Comparison of ENCODE assay signal across 8 mouse cellular contexts in the genomic region with DNA sequence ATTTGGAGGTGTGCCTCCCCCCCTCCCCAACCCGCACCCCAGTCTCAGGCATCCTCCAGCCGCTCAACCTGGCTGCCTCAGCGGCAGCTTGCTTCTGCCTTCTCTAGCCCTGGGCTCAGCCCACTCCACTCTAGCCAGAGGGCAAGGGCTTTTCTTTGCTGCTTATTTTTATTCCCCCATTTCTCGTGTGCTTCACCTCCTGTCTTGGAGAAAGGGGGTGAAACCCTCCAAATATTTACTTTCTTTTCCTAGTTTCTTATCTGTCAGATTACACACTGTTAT. TPM values are rescaled to one million over a fixed set of nuclear protein-coding genes. Genes with fewer than 3 reads are reported as not detected.
DNase-seq lines count a peak whose midpoint lies in the region; ATAC-seq and TF ChIP-seq lines count a peak whose summit lies in the region.
"Had no signal": no experiment of that assay in that cellular context is flagged by ENCODE, and none has a peak within 500 bp of the region (broad histone marks: within the 10 kb centered on the region; RNA-seq: fewer than 3 reads in every experiment).

No protein-coding gene starts in this region.

- no peak for TF ChIP-seq CTCF in lung, embryonic 14.5 days (IDR thresholded peaks at IDR 0.05; ENCODE audit: low read depth)
- no peak for TF ChIP-seq CTCF in small intestine, adult 2 months (IDR thresholded peaks at IDR 0.05; ENCODE audit: extremely low read depth, insufficient read length, insufficient replicate concordance, low read depth, low read length)

- H3K4me3 ChIP-seq in lung, embryonic 14.5 days (ENCODE audit: low read depth, low read length), result peak overlapping the region; percentile 62
- H3K4me3 ChIP-seq in forebrain, embryonic 10.5 days, result peak overlapping the region; percentile 63
- H3K4me3 ChIP-seq in limb, embryonic 14.5 days (replicated peaks; ENCODE audit: low read length), result peak overlapping the region; percentile 55
- peak overlapping the region; percentile 78 for H3K4me3 ChIP-seq in small intestine, adult 2 months (ENCODE audit: low read depth, low read length)

- H3K4me2 ChIP-seq in lung, embryonic 14.5 days, result peak overlapping the region; percentile 87
- H3K4me2 ChIP-seq in limb, embryonic 14.5 days (replicated peaks; ENCODE audit: low read depth, low read length, severe bottlenecking), result peak overlapping the region; percentile 85

- H3K27me3 ChIP-seq in lung, embryonic 14.5 days (ENCODE audit: insufficient read depth, low read length), result no peaks in the 10 kb centered on the region
- no peaks in the 10 kb centered on the region for H3K27me3 ChIP-seq in forebrain, embryonic 10.5 days (ENCODE audit: poor library complexity, severe bottlenecking)
- peaks cover 4% of the 10 kb centered on the region; the same call in 1 of the 2 replicates for H3K27me3 ChIP-seq in limb, embryonic 14.5 days (ENCODE audit: control insufficient read depth, insufficient read depth, low read length)
- H3K27me3 ChIP-seq in small intestine, adult 2 months (ENCODE audit: control insufficient read depth, insufficient read depth, low read length), result no peaks in the 10 kb centered on the region

- no peaks in the 10 kb centered on the region for H3K9me3 ChIP-seq in lung, embryonic 14.5 days (ENCODE audit: low read depth, low read length)
- no peaks in the 10 kb centered on the region for H3K9me3 ChIP-seq in forebrain, embryonic 10.5 days
- no peaks in the 10 kb centered on the region for H3K9me3 ChIP-seq in limb, embryonic 14.5 days (ENCODE audit: control insufficient read depth, low read length)

- TF ChIP-seq POLR2A in limb, embryonic 14.5 days (IDR thresholded peaks at IDR 0.05; ENCODE audit: borderline replicate concordance, extremely low read depth, insufficient read depth, insufficient read length), result no peak
- TF ChIP-seq POLR2A in small intestine, adult 2 months (IDR thresholded peaks at IDR 0.05; ENCODE audit: low read depth, low read length), result no peak

- ATAC-seq in lung, embryonic 14.5 days (ENCODE audit: insufficient read depth), result peak; percentile 79; the same call in 1 of the 2 replicates
- peak; percentile 66; the same call in 1 of the 2 replicates for ATAC-seq in limb, embryonic 14.5 days (ENCODE audit: low FRiP score, low read depth)

- no peaks in the 10 kb centered on the region for H3K36me3 ChIP-seq in lung, embryonic 14.5 days (ENCODE audit: insufficient read depth)
- H3K36me3 ChIP-seq in forebrain, embryonic 10.5 days (replicated peaks), result no peaks in the 10 kb centered on the region
- no peaks in the 10 kb centered on the region for H3K36me3 ChIP-seq in limb, embryonic 14.5 days (ENCODE audit: control insufficient read depth, insufficient read depth, low read length)
- no peaks in the 10 kb centered on the region for H3K36me3 ChIP-seq in small intestine, adult 2 months (ENCODE audit: control insufficient read depth, insufficient read depth, low read length)

- H3K9ac ChIP-seq in lung, embryonic 14.5 days, result peak overlapping the region; percentile 70
- peak overlapping the region; percentile 60 for H3K9ac ChIP-seq in limb, embryonic 14.5 days (ENCODE audit: low read depth, low read length, severe bottlenecking)

- WGBS in lung, embryonic 14.5 days, result 3% methylated on average over 4 of the region's 4 CpGs
- 2% methylated on average over 4 of the region's 4 CpGs for WGBS in forebrain, embryonic 10.5 days
- 0% methylated on average over 4 of the region's 4 CpGs for WGBS in limb, embryonic 14.5 days
- 0% methylated on average over 4 of the region's 4 CpGs for WGBS in small intestine, adult 2 months

- peak; percentile 8 for DNase-seq in lung, embryonic 14.5 days
- no peak for DNase-seq in lung, postnatal 10 days
- no peak for DNase-seq in forebrain, embryonic 10.5 days (ENCODE audit: extremely low spot score, low spot score)
- DNase-seq in limb, embryonic 14.5 days (ENCODE audit: low spot score), result no peak
- no peak for DNase-seq in thymus, postnatal 10 days (ENCODE audit: low spot score in 2 of 2)
- DNase-seq in layer of hippocampus, postnatal 10 days (ENCODE audit: low spot score in 2 of 2), result no peak

- H3K27ac ChIP-seq in lung, embryonic 14.5 days (ENCODE audit: low read depth), result 0 out of 2 replicates have a peak overlapping the region, but pooled peaks have one; percentile 16
- peak overlapping the region; percentile 82 for H3K27ac ChIP-seq in forebrain, embryonic 10.5 days
- H3K27ac ChIP-seq in limb, embryonic 14.5 days (replicated peaks; ENCODE audit: low read depth, low read length), result no peak overlapping the region
- H3K27ac ChIP-seq in small intestine, adult 2 months (ENCODE audit: insufficient read depth, low read depth, low read length), result no peak overlapping the region

- H3K4me1 ChIP-seq in lung, embryonic 14.5 days (ENCODE audit: insufficient read depth), result peaks cover 8% of the 10 kb centered on the region; the same call in 1 of the 2 replicates
- H3K4me1 ChIP-seq in forebrain, embryonic 10.5 days, result peaks cover 22% of the 10 kb centered on the region
- peaks cover 7% of the 10 kb centered on the region; the same call in 1 of the 2 replicates for H3K4me1 ChIP-seq in limb, embryonic 14.5 days (ENCODE audit: control insufficient read depth, insufficient read depth, low read length)
- peaks cover 5% of the 10 kb centered on the region; the same call in 1 of the 2 replicates for H3K4me1 ChIP-seq in small intestine, adult 2 months (ENCODE audit: control insufficient read depth, insufficient read depth, insufficient read length, low read length)

RNA-seq across cellular contexts. Expression of a gene that starts 0.4 kb away (rescaled TPM):
- 3.5 and 3.6 TPM in 2 replicates for polyA plus RNA-seq in lung, embryonic 14.5 days (2014; fragmentation: Nextera tagmentation; extraction: Ambion mirVana)
- 1.2 TPM in 2 replicates for polyA plus RNA-seq in forebrain, embryonic 10.5 days (2016; fragmentation: Nextera tagmentation; extraction: Ambion mirVana)
- 0.29 and 0.35 TPM in 2 replicates for polyA plus RNA-seq in limb, embryonic 14.5 days (2012; rRNA removed)
- polyA plus RNA-seq in limb, embryonic 14.5 days (2014; fragmentation: Nextera tagmentation; extraction: Ambion mirVana), result 0.17 and 0.43 TPM in 2 replicates
- not detected in 2 replicates for polyA plus RNA-seq in small intestine, adult 2 months (2012; rRNA removed)
- total RNA-seq in layer of hippocampus, postnatal 10 days (2021), result 1 to 10 TPM; 2.2 to 3.2 TPM
- total RNA-seq: neutrophil, adult 5-6 weeks had no signal

Comparison
In these comparisons a context has a peak if more than half of its experiments do, and no peak if none do; other contexts are left out.
1. H3K27ac ChIP-seq: peak in lung, embryonic 14.5 days (single experiment) and forebrain, embryonic 10.5 days (single experiment); none in limb, embryonic 14.5 days (single experiment) and small intestine, adult 2 months (single experiment).
2. Peak in every context shown above with its lines, with median percentiles within 50 percentile points of each other: H3K4me3 ChIP-seq.